Mouse (Mus musculus) ES-CJ7 (cell line): Measurements from ENCODE around the gene Grm4.

ENCODE experiments used
- DNase-seq: peaks from one replicate; pipeline ENCODE4 v3.0.0; 2011; ENCODE audit warnings: low read depth, low spot score

Grm4 gene

GRCm38 (mm10) chr17:27521303-27521702 is at the start of gene Grm4:
Grm4 (minus strand) TSS chr17:27521403.
- no peak for DNase-seq

- no peak for DNase-seq
Observed at GRCm38 (mm10) chr17:27568228-27568627, 47.0 kb upstream of the Grm4 start.

GRCm38 (mm10) chr17:27565942-27566267 is 44.7 kb upstream of the Grm4 start:
- no peak for DNase-seq

GRCm38 (mm10) chr17:27565163-27565941 is 44.1 kb upstream of the Grm4 start, which contains the start of gene AI413582:
AI413582 (minus strand) TSS chr17:27565756.
- DNase-seq: peak; percentile 90

- DNase-seq: peak; percentile 59
Observed at GRCm38 (mm10) chr17:27564391-27565162, 43.4 kb upstream of the Grm4 start.

- DNase-seq: no peak
Observed at GRCm38 (mm10) chr17:27563771-27564244, 42.6 kb upstream of the Grm4 start.

GRCm38 (mm10) chr17:27561809-27562526 is 40.8 kb upstream of the Grm4 start:
- DNase-seq: peak; percentile 51

- no peak for DNase-seq
Observed at GRCm38 (mm10) chr17:27560926-27561480, 39.8 kb upstream of the Grm4 start.

GRCm38 (mm10) chr17:27559596-27559995 is 38.4 kb upstream of the Grm4 start:
- DNase-seq: no peak

- no peak for DNase-seq
Observed at GRCm38 (mm10) chr17:27558845-27559244, 37.6 kb upstream of the Grm4 start.

GRCm38 (mm10) chr17:27557927-27558661 is 36.9 kb upstream of the Grm4 start:
- DNase-seq: no peak

GRCm38 (mm10) chr17:27557181-27557926 is 36.2 kb upstream of the Grm4 start:
- DNase-seq: peak; percentile 86

- DNase-seq: peak; percentile 92
Observed at GRCm38 (mm10) chr17:27556315-27557011, 35.3 kb upstream of the Grm4 start, which contains the start of gene Hmga1. Hmga1 (plus strand) TSS chr17:27556497.

GRCm38 (mm10) chr17:27555512-27556172 is 34.4 kb upstream of the Grm4 start:
- peak; percentile 94 for DNase-seq

- peak; percentile 83 for DNase-seq
Observed at GRCm38 (mm10) chr17:27555075-27555511, 33.9 kb upstream of the Grm4 start.

GRCm38 (mm10) chr17:27554062-27554960 is 33.1 kb upstream of the Grm4 start:
- DNase-seq: peak; percentile 81

GRCm38 (mm10) chr17:27552215-27553201 is 31.3 kb upstream of the Grm4 start:
- DNase-seq: no peak
